Mouse (Mus musculus): ENCODE results near the gene Fam49a. TPM values are rescaled to one million over a fixed set of nuclear protein-coding genes. Genes with fewer than 3 reads are reported as not detected.

Gene Fam49a
- polyA plus RNA-seq, 1 experiment from 2014 or later: 106 TPM

GRCm38 (mm10) chr12:12420423-12420822 is 158.5 kb downstream of the Fam49a start:
- Histone ChIP-seq H3K27me3 (ENCODE audit: control insufficient read depth, insufficient read depth, low read length) (no peaks in the 10 kb centered on the region), H3K9me3 (ENCODE audit: control insufficient read depth, low read length) (no peaks in the 10 kb centered on the region), H3K4me3 (ENCODE audit: low read depth, low read length) (no peak overlapping the region), H3K9ac (replicated peaks; ENCODE audit: low read depth, low read length) (no peak overlapping the region), H3K4me1 (ENCODE audit: control insufficient read depth, insufficient read depth, low read length) (no peaks in the 10 kb centered on the region), H3K36me3 (ENCODE audit: control insufficient read depth, insufficient read depth, low read length) (no peaks in the 10 kb centered on the region), H3K27ac (ENCODE audit: low read depth, low read length) (no peak overlapping the region), H3K4me2 (ENCODE audit: low read depth, low read length) (no peak overlapping the region)
- 4% methylated on average over 2 of the region's 2 CpGs for WGBS
- 0 out of 2 replicates have a peak, but pooled peaks have one; percentile 22 for ATAC-seq (ENCODE audit: low read depth)

GRCm38 (mm10) chr12:12420841-12421579 is 159.1 kb downstream of the Fam49a start:
- peak overlapping the region; percentile 57 for H3K4me2 ChIP-seq (ENCODE audit: low read depth, low read length)
- peak overlapping the region; percentile 66 for H3K27ac ChIP-seq (ENCODE audit: low read depth, low read length)
- no peaks in the 10 kb centered on the region for H3K4me1 ChIP-seq (ENCODE audit: control insufficient read depth, insufficient read depth, low read length)
- H3K36me3 ChIP-seq (ENCODE audit: control insufficient read depth, insufficient read depth, low read length): no peaks in the 10 kb centered on the region
- H3K9me3 ChIP-seq (ENCODE audit: control insufficient read depth, low read length): no peaks in the 10 kb centered on the region
- peak; percentile 98 for ATAC-seq (ENCODE audit: low read depth)
- no peaks in the 10 kb centered on the region for H3K27me3 ChIP-seq (ENCODE audit: control insufficient read depth, insufficient read depth, low read length)
- H3K4me3 ChIP-seq (ENCODE audit: low read depth, low read length): peak overlapping the region; percentile 20; the same call in 1 of the 2 replicates
- 12% methylated on average over 25 of the region's 25 CpGs for WGBS
- H3K9ac ChIP-seq (replicated peaks; ENCODE audit: low read depth, low read length): peak overlapping the region; percentile 68

- Histone ChIP-seq H3K27me3 (ENCODE audit: control insufficient read depth, insufficient read depth, low read length) (no peaks in the 10 kb centered on the region), H3K9me3 (ENCODE audit: control insufficient read depth, low read length) (no peaks in the 10 kb centered on the region), H3K4me2 (ENCODE audit: low read depth, low read length) (no peak overlapping the region; the same call in 1 of the 2 replicates), H3K9ac (replicated peaks; ENCODE audit: low read depth, low read length) (no peak overlapping the region; the same call in 1 of the 2 replicates), H3K27ac (ENCODE audit: low read depth, low read length) (no peak overlapping the region), H3K36me3 (ENCODE audit: control insufficient read depth, insufficient read depth, low read length) (no peaks in the 10 kb centered on the region), H3K4me3 (ENCODE audit: low read depth, low read length) (no peak overlapping the region), H3K4me1 (ENCODE audit: control insufficient read depth, insufficient read depth, low read length) (no peaks in the 10 kb centered on the region)
- 91% methylated on average over 8 of the region's 8 CpGs for WGBS
- ATAC-seq (ENCODE audit: low read depth): no peak; the same call in 1 of the 2 replicates
Observed at GRCm38 (mm10) chr12:12421580-12421878, 159.6 kb downstream of the Fam49a start.

- no peak for ATAC-seq (ENCODE audit: low read depth)
- Histone ChIP-seq H3K27ac (ENCODE audit: low read depth, low read length) (no peak overlapping the region), H3K4me1 (ENCODE audit: control insufficient read depth, insufficient read depth, low read length) (no peaks in the 10 kb centered on the region), H3K9me3 (ENCODE audit: control insufficient read depth, low read length) (no peaks in the 10 kb centered on the region), H3K9ac (replicated peaks; ENCODE audit: low read depth, low read length) (no peak overlapping the region), H3K4me2 (ENCODE audit: low read depth, low read length) (no peak overlapping the region), H3K4me3 (ENCODE audit: low read depth, low read length) (no peak overlapping the region), H3K27me3 (ENCODE audit: control insufficient read depth, insufficient read depth, low read length) (no peaks in the 10 kb centered on the region), H3K36me3 (ENCODE audit: control insufficient read depth, insufficient read depth, low read length) (no peaks in the 10 kb centered on the region)
- 71% methylated on average over 5 of the region's 5 CpGs for WGBS
Observed at GRCm38 (mm10) chr12:12425188-12425587, 163.2 kb downstream of the Fam49a start.

- Histone ChIP-seq H3K4me2 (ENCODE audit: low read depth, low read length) (no peak overlapping the region), H3K9ac (replicated peaks; ENCODE audit: low read depth, low read length) (no peak overlapping the region), H3K4me1 (ENCODE audit: control insufficient read depth, insufficient read depth, low read length) (no peaks in the 10 kb centered on the region), H3K36me3 (ENCODE audit: control insufficient read depth, insufficient read depth, low read length) (no peaks in the 10 kb centered on the region), H3K27ac (ENCODE audit: low read depth, low read length) (no peak overlapping the region), H3K9me3 (ENCODE audit: control insufficient read depth, low read length) (no peaks in the 10 kb centered on the region), H3K4me3 (ENCODE audit: low read depth, low read length) (no peak overlapping the region), H3K27me3 (ENCODE audit: control insufficient read depth, insufficient read depth, low read length) (no peaks in the 10 kb centered on the region)
- WGBS: 85% methylated on average over 1 of the region's 1 CpGs
- ATAC-seq (ENCODE audit: low read depth): no peak
Observed at GRCm38 (mm10) chr12:12427285-12427684, 165.3 kb downstream of the Fam49a start.

- Histone ChIP-seq H3K9ac (replicated peaks; ENCODE audit: low read depth, low read length) (no peak overlapping the region), H3K27ac (ENCODE audit: low read depth, low read length) (no peak overlapping the region), H3K4me1 (ENCODE audit: control insufficient read depth, insufficient read depth, low read length) (no peaks in the 10 kb centered on the region), H3K27me3 (ENCODE audit: control insufficient read depth, insufficient read depth, low read length) (no peaks in the 10 kb centered on the region), H3K9me3 (ENCODE audit: control insufficient read depth, low read length) (no peaks in the 10 kb centered on the region), H3K4me3 (ENCODE audit: low read depth, low read length) (no peak overlapping the region), H3K4me2 (ENCODE audit: low read depth, low read length) (no peak overlapping the region), H3K36me3 (ENCODE audit: control insufficient read depth, insufficient read depth, low read length) (no peaks in the 10 kb centered on the region)
- 93% methylated on average over 7 of the region's 7 CpGs for WGBS
- no peak for ATAC-seq (ENCODE audit: low read depth)
Observed at GRCm38 (mm10) chr12:12428886-12429285, 166.9 kb downstream of the Fam49a start.
